Mouse (Mus musculus) thymus, adult 2 months (tissue): ENCODE data around the gene Polr3f. TPM values are rescaled to one million over a fixed set of nuclear protein-coding genes. Genes with fewer than 3 reads are reported as not detected.
A peak's percentile ranks its signal among the peaks of the same experiment; 100 is the strongest.

Experiments
- DNase-seq: peaks from one replicate; pipeline ENCODE4 v3.0.0; 2021
- H3K27ac ChIP-seq: fragments of 200-500 bp; 2 replicates; pipeline ENCODE4 v1.5.1; 2012; ENCODE audit warnings: low read length, control low read depth; ENCODE audit not compliant: control insufficient read depth, insufficient read depth
- H3K27me3 ChIP-seq: fragments of 200-500 bp; 2 replicates; pipeline ENCODE4 v1.6.1; 2012; ENCODE audit warnings: mild to moderate bottlenecking, low read length, moderate library complexity, mixed read lengths; ENCODE audit not compliant: control insufficient read depth, insufficient read depth
- H3K36me3 ChIP-seq: fragments of 200-500 bp; 2 replicates; pipeline ENCODE4 v1.6.1; 2012; ENCODE audit warnings: mild to moderate bottlenecking, low read length, moderate library complexity; ENCODE audit not compliant: control insufficient read depth, insufficient read depth
- H3K4me1 ChIP-seq: fragments of 200-500 bp; replicated peaks from 2 replicates; pipeline ENCODE4 v1.6.1; 2012; ENCODE audit warnings: low read length; ENCODE audit not compliant: control insufficient read depth, insufficient read depth
- H3K4me3 ChIP-seq: fragments of 200-500 bp; 2 replicates; pipeline ENCODE4 v1.5.1; 2012; ENCODE audit warnings: mild to moderate bottlenecking, low read length, control low read depth, moderate library complexity; ENCODE audit not compliant: control insufficient read depth, insufficient read depth
- CTCF ChIP-seq: fragments of 200-500 bp; IDR thresholded peaks from 2 replicates; pipeline ENCODE4 v1.5.1; 2012; ENCODE audit warnings: mild to moderate bottlenecking, control low read depth, low read length, moderate library complexity, borderline replicate concordance; ENCODE audit not compliant: control insufficient read depth, poor library complexity, insufficient read depth; ENCODE audit errors: extremely low read depth
- POLR2A ChIP-seq: fragments of 200-500 bp; IDR thresholded peaks from 2 replicates; pipeline ENCODE4 v1.6.1; 2012; ENCODE audit warnings: mild to moderate bottlenecking, low read length, control low read depth, moderate library complexity; ENCODE audit not compliant: control insufficient read depth, poor library complexity, insufficient read depth; ENCODE audit errors: extremely low read depth
- WGBS: fragments of 180-500 bp; shearing (Covaris S2); methylation state at CpG from one replicate; pipeline ENCODE4 v1.1.7; 2018; 5-methylcytosine and 5-hydroxymethylcytosine counted together
- polyA plus RNA-seq: library from polyadenylated mRNA; depleted of rRNA; stranded (reverse); fragments of >200 nt; gene quantifications from 2 replicates; pipeline ENCODE4 v1.2.3, GENCODE M21; 2012

Polr3f gene
- polyA plus RNA-seq, 1 experiment, result 10.6 TPM

GRCm38 (mm10) chr2:144543670-144544069, 16.2 kb downstream of the Polr3f start:
- Histone ChIP-seq H3K4me3 (no peak overlapping the region), H3K27ac (no peak overlapping the region), H3K4me1 (no peaks in the 10 kb centered on the region), H3K36me3 (peaks cover 22% of the 10 kb centered on the region), H3K27me3 (no peaks in the 10 kb centered on the region)
- DNase-seq, result no peak
- WGBS, result 94% methylated on average over 6 of the region's 6 CpGs
- TF ChIP-seq POLR2A, result no peak
- TF ChIP-seq CTCF, result no peak

- Histone ChIP-seq H3K27me3 (no peaks in the 10 kb centered on the region), H3K36me3 (peaks cover 13% of the 10 kb centered on the region), H3K27ac (no peak overlapping the region), H3K4me1 (no peaks in the 10 kb centered on the region), H3K4me3 (no peak overlapping the region)
- no peak for DNase-seq
- WGBS, result 93% methylated on average over 6 of the region's 6 CpGs
- TF ChIP-seq POLR2A (no peak), CTCF (no peak)
Measured at GRCm38 (mm10) chr2:144544630-144545029, 17.1 kb downstream of the Polr3f start.

- no peak overlapping the region for H3K27ac ChIP-seq
- no peaks in the 10 kb centered on the region for H3K4me1 ChIP-seq
- no peak overlapping the region for H3K4me3 ChIP-seq
- TF ChIP-seq POLR2A, result no peak
- TF ChIP-seq CTCF, result no peak
- H3K36me3 ChIP-seq, result peaks cover 9% of the 10 kb centered on the region
- H3K27me3 ChIP-seq, result no peaks in the 10 kb centered on the region
- WGBS, result over 99% methylated on average over 2 of the region's 2 CpGs
- DNase-seq, result no peak
Measured at GRCm38 (mm10) chr2:144545061-144545460, 17.5 kb downstream of the Polr3f start.

DNA sequence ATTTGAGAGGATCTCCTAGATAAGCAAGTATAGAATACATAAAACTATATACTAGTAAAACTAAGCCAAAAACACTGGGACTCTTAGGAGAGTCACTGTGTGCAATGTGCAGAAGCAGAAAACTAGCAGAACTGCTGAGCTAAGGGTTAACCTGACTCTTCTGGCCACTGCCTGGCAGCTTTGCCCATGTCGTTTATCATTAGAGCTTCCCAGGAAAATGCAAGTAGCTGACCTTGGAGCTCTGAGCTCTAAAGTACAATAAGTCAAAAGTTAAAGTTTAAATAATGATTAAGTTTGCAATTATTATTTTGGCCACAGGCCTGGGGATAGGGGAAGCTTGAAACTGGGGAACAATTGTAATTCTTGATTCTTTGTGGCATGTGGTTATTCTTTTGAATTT, 18.0 kb downstream of the Polr3f start:
- 84% methylated on average over 1 of the region's 1 CpGs for WGBS
- Histone ChIP-seq H3K27me3 (no peaks in the 10 kb centered on the region), H3K4me3 (no peak overlapping the region), H3K27ac (no peak overlapping the region), H3K4me1 (no peaks in the 10 kb centered on the region), H3K36me3 (peaks cover 7% of the 10 kb centered on the region; the same call in 1 of the 2 replicates)
- no peak for DNase-seq
- no peak for TF ChIP-seq CTCF
- TF ChIP-seq POLR2A, result no peak

DNA sequence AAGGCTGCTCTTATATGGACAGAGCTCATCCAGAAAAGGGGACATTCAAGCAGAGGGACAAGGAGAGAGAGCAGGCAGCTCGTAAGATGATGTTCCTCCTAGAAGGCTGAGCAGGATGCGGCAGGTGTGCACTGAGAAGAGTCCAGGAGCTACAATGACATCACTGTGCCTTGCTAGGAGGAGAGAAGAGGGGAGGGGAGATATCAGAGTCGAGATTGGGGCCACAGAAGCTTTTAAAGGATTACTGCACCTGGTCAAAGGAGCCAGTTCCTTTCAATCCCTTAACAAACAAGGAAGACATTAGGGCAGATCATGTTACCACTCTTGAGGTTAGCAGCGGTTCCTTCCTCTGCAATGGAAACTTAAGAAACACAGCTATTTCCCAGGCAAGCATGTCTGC, 20.0 kb downstream of the Polr3f start:
- DNase-seq, result no peak
- 92% methylated on average over 4 of the region's 4 CpGs for WGBS
- no peak overlapping the region for H3K4me3 ChIP-seq
- H3K36me3 ChIP-seq, result 0 out of 2 replicates have a peak, but pooled peaks cover 4% of the 10 kb centered on the region
- no peak for TF ChIP-seq CTCF
- TF ChIP-seq POLR2A, result no peak
- no peaks in the 10 kb centered on the region for H3K4me1 ChIP-seq
- H3K27me3 ChIP-seq, result no peaks in the 10 kb centered on the region
- H3K27ac ChIP-seq, result no peak overlapping the region

- DNase-seq, result peak; percentile 59
- Histone ChIP-seq H3K27me3 (no peaks in the 10 kb centered on the region), H3K4me1 (no peaks in the 10 kb centered on the region), H3K27ac (no peak within 1 kb of the TSS), H3K36me3 (no peaks in the 10 kb centered on the region), H3K4me3 (peak within 1 kb of the TSS; percentile 53)
- 2% methylated on average over 17 of the region's 17 CpGs for WGBS
- no peak for TF ChIP-seq CTCF
- no peak for TF ChIP-seq POLR2A
Measured at GRCm38 (mm10) chr2:144550529-144550928, 23.0 kb downstream of the Polr3f start, which contains the start of gene Rbbp9. TSS of gene Rbbp9 (minus strand) at chr2:144550869.

- no peak for DNase-seq
- no peak overlapping the region for H3K27ac ChIP-seq
- H3K36me3 ChIP-seq, result no peaks in the 10 kb centered on the region
- TF ChIP-seq POLR2A, result no peak
- no peak for TF ChIP-seq CTCF
- 98% methylated on average over 3 of the region's 3 CpGs for WGBS
- H3K27me3 ChIP-seq, result no peaks in the 10 kb centered on the region
- H3K4me3 ChIP-seq, result no peak overlapping the region
- H3K4me1 ChIP-seq, result no peaks in the 10 kb centered on the region
Measured at GRCm38 (mm10) chr2:144553905-144554304, 26.4 kb downstream of the Polr3f start.
